Mouse (Mus musculus): ENCODE data around the gene Ank2. TPM values are rescaled to one million over a fixed set of nuclear protein-coding genes. Genes with fewer than 3 reads are reported as not detected.

Gene Ank2
- total RNA-seq, 2 experiments from 2014 or later, result 108 to 109 TPM

DNA sequence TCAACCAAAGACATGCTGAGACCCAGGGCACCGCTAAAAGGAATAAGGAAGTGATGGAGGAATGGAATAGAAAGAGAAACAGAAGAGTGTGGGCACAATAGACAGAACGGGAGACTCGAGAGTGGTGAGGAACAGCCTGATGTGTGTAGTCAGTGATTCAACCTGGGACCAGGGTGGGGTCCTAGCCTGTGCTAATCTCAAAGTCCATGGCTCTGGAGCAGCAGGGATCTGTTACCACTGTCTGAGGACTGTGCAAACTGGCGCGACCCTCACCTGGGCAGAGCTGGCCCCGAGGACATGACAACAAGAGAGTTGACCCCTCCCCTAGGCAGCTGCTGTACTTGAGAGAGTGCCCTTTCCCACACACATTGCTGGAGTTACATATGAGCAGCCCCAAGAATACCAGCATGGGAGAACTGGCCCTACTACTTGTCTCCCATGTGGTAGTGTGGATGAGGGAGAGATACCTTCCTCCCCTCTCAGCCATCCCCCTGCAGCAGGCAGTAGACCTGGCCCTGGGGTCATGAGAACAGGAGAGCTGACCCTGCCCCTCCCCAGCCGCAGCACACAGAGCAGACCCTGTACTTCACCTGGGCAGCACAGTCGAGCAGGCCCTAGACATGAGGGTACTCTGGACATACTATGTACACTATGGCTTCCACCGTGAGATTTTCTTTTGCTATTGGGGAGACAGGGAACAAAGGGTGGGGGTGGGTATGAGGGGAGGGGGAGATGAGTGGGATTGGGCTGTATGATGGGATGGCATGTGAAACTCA, 493.1 kb downstream of the Ank2 start:
- DNase-seq, result no peak
- intact Hi-C loops (cut with DNase I), result no loop called here

- intact Hi-C loops (cut with DNase I), result loop anchor here (5.0 kb wide), 1 partner anchor 167 kb away; no protein-coding TSS in a partner anchor
- DNase-seq, result peak in 1 of 2 experiments; percentile 28
Measured at GRCm38 (mm10) chr3:127004860-127005633, 494.1 kb downstream of the Ank2 start.

- intact Hi-C loops (cut with DNase I), result loop anchor here (5.0 kb wide), 1 partner anchor 168 kb away; no protein-coding TSS in a partner anchor
Measured at GRCm38 (mm10) chr3:127003946-127004345, 495.2 kb downstream of the Ank2 start.

DNA sequence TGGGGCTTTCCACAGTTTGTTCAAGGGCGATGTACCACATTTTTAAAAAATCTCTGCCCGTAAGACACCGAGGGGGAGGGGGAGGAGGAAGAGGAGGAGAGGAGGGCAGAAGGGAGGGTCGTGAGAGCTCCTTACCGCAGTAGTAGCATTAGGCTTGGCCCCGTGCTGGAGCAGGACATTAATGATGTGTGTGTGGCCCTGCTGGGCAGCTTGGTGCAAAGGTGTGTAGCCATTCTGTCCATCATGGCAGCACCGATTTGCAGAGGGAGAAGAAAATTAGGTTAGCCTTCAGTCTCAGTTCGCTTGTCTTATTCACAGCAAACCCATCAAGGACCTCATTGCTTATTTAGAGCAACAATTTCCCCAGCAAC, 500.4 kb downstream of the Ank2 start:
- DNase-seq, result no peak
- intact Hi-C loops (cut with DNase I), result no loop called here

More at GRCm38 (mm10) chr3:127003946-127004345, 495.2 kb downstream of the Ank2 start:
- no peak for DNase-seq

GRCm38 (mm10) chr3:126998008-126998741, 501.0 kb downstream of the Ank2 start:
- intact Hi-C loops (cut with DNase I), result no loop called here
- peak in 1 of 2 experiments; percentile 42 for DNase-seq

GRCm38 (mm10) chr3:126997391-126998007, 501.7 kb downstream of the Ank2 start:
- DNase-seq, result no peak
- intact Hi-C loops (cut with DNase I), result no loop called here

DNA sequence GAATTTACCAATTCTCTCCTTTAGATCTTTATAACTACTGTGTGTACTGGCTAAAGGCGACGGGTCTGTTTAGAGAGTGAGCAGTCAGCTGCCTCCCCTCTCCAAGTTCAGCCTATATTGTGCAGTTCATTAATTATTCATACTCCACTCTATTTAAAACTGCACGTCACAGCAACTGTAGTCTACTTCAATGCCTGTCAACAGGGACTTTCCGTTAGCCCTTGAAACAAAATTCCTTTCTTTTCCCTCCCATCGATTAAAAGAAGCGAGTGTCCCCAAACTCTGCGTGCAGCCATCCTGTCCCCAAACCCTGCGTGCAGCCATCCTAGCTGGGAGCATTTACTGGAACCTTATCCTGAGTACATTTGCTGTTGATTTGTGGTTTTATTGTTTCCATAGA, 502.4 kb downstream of the Ank2 start:
- intact Hi-C loops (cut with DNase I), result no loop called here

GRCm38 (mm10) chr3:126995970-126996369, 503.2 kb downstream of the Ank2 start:
- intact Hi-C loops (cut with DNase I), result loop anchor here (2.0 kb wide), 1 partner anchor 15 kb away; no protein-coding TSS in a partner anchor
- no peak for DNase-seq

More for the DNA sequence above, 502.4 kb downstream of the Ank2 start:
- DNase-seq, result no peak

GRCm38 (mm10) chr3:126994149-126994548, 505.0 kb downstream of the Ank2 start:
- intact Hi-C loops (cut with DNase I), result loop anchor here (2.0 kb wide), 1 partner anchor 13 kb away; no protein-coding TSS in a partner anchor
- DNase-seq, result no peak

GRCm38 (mm10) chr3:126989936-126990335, 509.2 kb downstream of the Ank2 start:
- intact Hi-C loops (cut with DNase I), result no loop called here
- no peak for DNase-seq

- intact Hi-C loops (cut with DNase I), result no loop called here
- DNase-seq, result no peak
Measured at GRCm38 (mm10) chr3:126986687-126987086, 512.5 kb downstream of the Ank2 start.

DNA sequence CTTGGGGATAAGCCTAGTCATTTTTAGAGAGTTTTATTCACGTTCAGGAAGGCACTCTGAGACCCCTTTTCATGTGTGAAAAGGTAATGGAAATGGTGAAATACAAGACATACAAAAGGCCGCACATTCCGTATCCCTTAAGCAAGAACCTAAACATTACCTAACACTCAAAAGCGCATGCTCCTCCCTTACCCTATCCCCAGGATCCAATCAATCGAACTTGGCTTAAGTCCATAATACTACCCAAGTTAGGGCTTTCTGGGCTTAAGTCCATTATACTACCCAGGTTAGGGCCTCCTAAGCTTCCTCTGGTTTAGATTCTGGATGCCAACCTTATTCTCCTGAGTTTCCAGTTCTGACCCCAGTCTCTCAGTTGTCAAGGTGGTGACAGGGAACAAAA, 516.3 kb downstream of the Ank2 start:
- intact Hi-C loops (cut with DNase I), result no loop called here
- no peak for DNase-seq

- DNase-seq, result no peak
- intact Hi-C loops (cut with DNase I), result loop anchor here (2.0 kb wide), 1 partner anchor 14 kb away; no protein-coding TSS in a partner anchor
Measured at GRCm38 (mm10) chr3:126981163-126981562, 518.0 kb downstream of the Ank2 start.

GRCm38 (mm10) chr3:126979635-126980034, 519.5 kb downstream of the Ank2 start:
- intact Hi-C loops (cut with DNase I), result loop anchor here (2.0 to 5.0 kb wide), 2 partner anchors 15 to 33 kb away; no protein-coding TSS in a partner anchor
- DNase-seq, result no peak

DNA sequence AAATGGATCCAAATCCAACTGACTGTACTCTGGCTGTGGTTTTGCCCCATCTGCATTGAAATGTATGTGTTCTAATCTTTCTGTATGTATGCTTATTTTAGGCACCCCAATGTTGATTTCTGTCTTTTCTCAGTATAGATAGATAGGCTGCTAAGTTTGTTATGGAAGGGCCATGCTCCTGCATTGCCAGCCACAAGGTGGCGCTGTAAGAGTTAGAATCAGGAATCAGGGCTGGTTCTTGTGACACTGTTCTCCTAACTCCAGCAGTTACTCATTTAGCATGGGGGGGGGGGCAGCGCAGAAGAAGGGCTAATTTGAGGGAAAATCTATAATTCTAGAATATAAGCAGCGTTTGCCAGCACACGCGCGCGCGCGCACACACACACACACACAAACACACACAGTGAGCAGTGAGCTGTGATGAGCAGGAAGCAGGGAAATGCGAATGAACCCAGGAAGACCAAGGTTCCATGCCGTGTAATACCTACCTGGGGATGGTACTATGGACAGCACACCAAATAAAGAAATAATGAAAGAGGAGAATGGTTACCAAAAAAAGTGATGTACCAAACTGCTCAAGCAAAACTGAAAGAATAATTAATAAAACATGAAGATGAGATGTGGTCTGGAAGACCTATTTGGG, 520.3 kb downstream of the Ank2 start:
- intact Hi-C loops (cut with DNase I), result loop anchor here (5.0 kb wide), 1 partner anchor 33 kb away; no protein-coding TSS in a partner anchor
- peak; percentile 42 to 55 for DNase-seq

- intact Hi-C loops (cut with DNase I), result loop anchor here (5.0 kb wide), 1 partner anchor 35 kb away; no protein-coding TSS in a partner anchor
- no peak for DNase-seq
Measured at GRCm38 (mm10) chr3:126977399-126977798, 521.8 kb downstream of the Ank2 start.

DNA sequence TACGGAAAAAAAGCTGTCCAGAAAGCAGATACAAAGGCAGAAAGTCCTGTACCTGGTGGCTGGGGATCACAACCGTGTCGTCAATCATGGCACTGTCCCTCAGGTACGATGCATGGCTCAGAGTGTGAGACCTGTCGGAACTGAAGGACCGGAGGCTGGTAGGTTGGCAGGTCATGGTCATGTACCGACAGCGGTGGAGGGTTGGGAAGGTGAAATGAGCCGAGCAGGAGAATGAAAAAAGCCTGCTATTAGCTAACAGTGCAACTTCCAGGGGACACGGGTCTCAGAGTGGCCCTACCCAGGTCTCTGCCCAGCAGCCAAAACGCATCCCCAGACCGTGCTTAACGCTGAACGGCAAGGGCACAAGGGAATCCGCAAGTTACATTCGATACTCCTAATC, 522.4 kb downstream of the Ank2 start:
- DNase-seq, result no peak
- intact Hi-C loops (cut with DNase I), result loop anchor here (5.0 kb wide), 1 partner anchor 36 kb away; no protein-coding TSS in a partner anchor

DNA sequence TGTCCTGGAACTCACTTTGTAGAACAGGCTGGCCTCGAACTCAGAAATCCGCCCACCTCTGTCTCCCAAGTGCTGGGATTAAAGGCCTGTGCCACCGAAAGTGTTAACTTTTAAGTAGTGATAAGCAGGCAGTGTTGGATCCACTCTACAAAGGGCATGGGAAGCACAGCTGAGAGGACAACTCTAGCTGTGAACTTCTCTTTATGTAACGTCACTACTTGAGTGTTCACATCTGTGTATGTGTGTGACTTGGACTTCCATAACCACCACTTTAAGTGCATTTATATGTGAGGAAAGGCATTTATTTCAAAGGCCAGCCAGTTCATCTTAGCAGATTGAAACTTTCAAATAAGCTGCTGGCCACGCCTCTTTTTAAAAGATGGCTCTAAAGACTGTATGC, 523.7 kb downstream of the Ank2 start:
- no peak for DNase-seq
- intact Hi-C loops (cut with DNase I), result loop anchor here (5.0 kb wide), 1 partner anchor 37 kb away; no protein-coding TSS in a partner anchor

DNA sequence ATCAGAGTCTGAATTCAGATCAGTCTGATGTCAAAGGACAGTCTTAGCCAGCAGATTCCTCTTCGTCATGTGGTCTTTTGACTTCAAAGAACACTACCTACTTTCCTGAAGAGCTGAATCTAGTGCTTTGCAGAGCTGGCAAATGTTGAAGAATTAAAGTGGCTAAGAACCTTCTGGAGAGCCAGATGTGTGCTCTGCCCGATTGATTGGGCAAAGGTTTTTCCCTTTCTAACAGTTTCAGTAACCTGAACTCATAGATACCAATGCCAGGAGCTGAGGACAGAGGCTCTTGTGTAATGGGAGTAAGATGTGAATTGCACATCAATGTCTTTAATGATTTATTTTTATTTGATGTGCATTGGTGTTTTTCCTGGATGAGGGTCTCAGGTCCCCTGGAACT, 525.6 kb downstream of the Ank2 start:
- intact Hi-C loops (cut with DNase I), result no loop called here
- DNase-seq, result no peak

Measured in gastrocnemius, postnatal 36 days (tissue).